Mouse (Mus musculus) megakaryocyte, adult 5-6 weeks (primary cell): ENCODE measurements around the gene Samd14. TPM values are rescaled to one million over a fixed set of nuclear protein-coding genes. Genes with fewer than 3 reads are reported as not detected.

Experiments
- ATAC-seq: 2 replicates; pipeline ENCODE4 v1.8.0; 2016; ENCODE audit warnings: mild to moderate bottlenecking, inconsistent platforms; ENCODE audit not compliant: poor library complexity, severe bottlenecking
- total RNA-seq, 2 experiments: library from RNA; stranded (forward) in 1 of 2; stranded (reverse) in 1 of 2; fragments of 153-499, 151-499 nt in 1 of 2; fragments of 221-1000, 200-1000 nt in 1 of 2; gene quantifications; 2 replicates each; pipeline versions ENCODE4 v1.2.3 to v1.2.4; 2015 to 2017

The Samd14 gene
- total RNA-seq, 2 experiments from 2014 or later: 0.18 to 0.74 TPM

- no peak for ATAC-seq
Observed at GRCm38 (mm10) chr11:95027850-95028470, 18.3 kb downstream of the Samd14 start.

- ATAC-seq: no peak
Observed at GRCm38 (mm10) chr11:95032945-95033344, 23.3 kb downstream of the Samd14 start.

- no peak for ATAC-seq
Observed at GRCm38 (mm10) chr11:95033617-95034016, 23.9 kb downstream of the Samd14 start.

- ATAC-seq: no peak
Observed at GRCm38 (mm10) chr11:95034902-95035301, 25.2 kb downstream of the Samd14 start.

GRCm38 (mm10) chr11:95036521-95036920 lies 26.8 kb downstream of the Samd14 start:
- ATAC-seq: no peak

- no peak for ATAC-seq
Observed at GRCm38 (mm10) chr11:95037306-95037705, 27.6 kb downstream of the Samd14 start.

GRCm38 (mm10) chr11:95038156-95038817 lies 28.6 kb downstream of the Samd14 start:
- no peak for ATAC-seq

GRCm38 (mm10) chr11:95038818-95039655 lies 29.4 kb downstream of the Samd14 start:
- ATAC-seq: no peak

- no peak for ATAC-seq
Observed at GRCm38 (mm10) chr11:95039766-95040165, 30.1 kb downstream of the Samd14 start.

GRCm38 (mm10) chr11:95040491-95041138 lies 30.9 kb downstream of the Samd14 start:
- ATAC-seq: peak; percentile 4; the same call in 1 of the 2 replicates

GRCm38 (mm10) chr11:95041139-95041609 lies 31.5 kb downstream of the Samd14 start, which contains the start of gene Pdk2:
Gene Pdk2 (minus strand): TSS chr11:95041354.
- ATAC-seq: peak; percentile 97

- ATAC-seq: peak; percentile 48
Observed at GRCm38 (mm10) chr11:95042096-95042495, 32.4 kb downstream of the Samd14 start.

- ATAC-seq: no peak
Observed at GRCm38 (mm10) chr11:95043060-95043459, 33.4 kb downstream of the Samd14 start.

- no peak for ATAC-seq
Observed at GRCm38 (mm10) chr11:95043608-95044007, 33.9 kb downstream of the Samd14 start.

GRCm38 (mm10) chr11:95044185-95044870 lies 34.6 kb downstream of the Samd14 start:
- ATAC-seq: no peak

- ATAC-seq: peak; percentile 84
Observed at GRCm38 (mm10) chr11:95046980-95047680, 37.5 kb downstream of the Samd14 start.

- no peak for ATAC-seq
Observed at GRCm38 (mm10) chr11:95053062-95053461, 43.4 kb downstream of the Samd14 start.

- ATAC-seq: no peak
Observed at GRCm38 (mm10) chr11:95056768-95057501, 47.3 kb downstream of the Samd14 start.
